Mouse (Mus musculus) lung, postnatal 0 days (tissue): ENCODE results near the gene Nae1.

ENCODE experiments used
- CTCF ChIP-seq: IDR thresholded peaks from 2 replicates; pipeline ENCODE4 v1.5.1; 2016; ENCODE audit warnings: antibody characterized with exemption, mild to moderate bottlenecking
- EP300 ChIP-seq: IDR thresholded peaks from 2 replicates; pipeline ENCODE4 v1.6.1; 2016; ENCODE audit warnings: antibody characterized with exemption, mild to moderate bottlenecking, control low read depth

DNA sequence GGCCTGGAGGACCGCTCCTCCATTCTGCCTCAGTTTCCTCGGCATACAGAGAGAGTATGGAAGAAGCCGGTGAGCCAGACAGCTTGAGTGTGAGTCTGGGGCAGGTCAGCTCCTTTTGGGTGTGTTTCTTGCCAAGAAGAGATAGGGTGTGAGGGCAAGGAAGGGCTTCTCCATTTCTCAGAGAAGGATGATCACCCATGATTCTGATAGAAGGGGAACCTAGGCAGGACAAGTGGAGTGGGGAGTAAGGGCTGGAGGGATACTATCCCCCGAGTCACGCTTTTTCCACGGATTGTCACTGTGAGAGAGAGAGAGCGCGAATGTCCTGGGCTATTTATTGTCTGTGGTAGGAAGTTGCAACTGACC is 7.1 kb upstream of the Nae1 start:
- TF ChIP-seq CTCF: no peak
- no peak for TF ChIP-seq EP300
